Mouse (Mus musculus) megakaryocyte, embryonic 14.5 days (primary cell): Measurements from ENCODE around the gene Krba1.

Source experiments
- FLI1 ChIP-seq: IDR thresholded peaks from 2 replicates; pipeline ENCODE4 v1.6.1; 2012; ENCODE audit warnings: low read length, inconsistent platforms, mixed read lengths
- GATA1 ChIP-seq: IDR thresholded peaks from 3 replicates; pipeline ENCODE4 v1.6.1; 2012; ENCODE audit warnings: mixed read lengths, low read length, inconsistent platforms, borderline replicate concordance

- TF ChIP-seq FLI1 (no peak), GATA1 (no peak)
Measured at GRCm38 (mm10) chr6:48396686-48397085, 1.3 kb downstream of the Krba1 start.
